Mouse (Mus musculus): ENCODE results near the gene Tm2d3.

DNA sequence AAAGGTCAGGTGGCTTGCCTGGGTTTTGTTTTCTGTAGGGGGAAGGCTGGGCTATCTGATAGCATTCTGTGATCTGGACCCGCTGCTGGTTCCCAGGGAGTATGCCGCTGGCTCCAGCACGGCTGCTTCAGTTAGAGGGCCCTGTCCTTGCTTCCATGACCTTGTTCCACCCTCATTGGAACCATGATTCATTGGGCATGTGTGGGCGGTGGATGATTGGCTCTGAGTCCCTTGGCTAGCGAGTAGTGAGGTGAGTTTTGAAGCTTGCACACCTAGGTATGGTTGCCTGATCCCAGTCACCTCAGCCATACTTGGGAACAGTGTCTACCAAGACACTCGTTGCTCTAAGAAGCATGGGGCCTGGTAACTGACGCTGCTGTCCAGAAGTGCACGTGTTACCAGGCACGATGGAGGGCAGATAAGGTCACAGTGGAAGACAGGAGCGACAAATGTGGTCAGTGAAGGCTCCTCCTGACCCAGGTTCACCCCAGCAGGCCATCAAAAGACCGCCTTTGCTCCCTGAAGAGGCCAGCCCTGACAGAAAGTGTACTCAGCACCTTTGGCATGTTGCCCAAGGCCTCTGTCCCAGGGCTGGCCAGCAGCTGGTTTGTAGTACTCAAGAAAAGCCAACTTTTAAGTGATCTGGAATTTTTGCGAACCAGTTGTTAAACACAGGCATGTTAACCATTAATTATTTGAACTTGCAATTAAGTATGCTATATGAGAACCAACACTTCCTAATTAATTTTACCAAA, 46.5 kb downstream of the Tm2d3 start:
- TF ChIP-seq CTCF (IDR thresholded peaks at IDR 0.05; ENCODE audit: low read depth) = no peak
- no peak for TF ChIP-seq EP300 (IDR thresholded peaks at IDR 0.05; ENCODE audit: low read depth)

All from heart, postnatal 0 days (tissue).